In the genomic region with DNA sequence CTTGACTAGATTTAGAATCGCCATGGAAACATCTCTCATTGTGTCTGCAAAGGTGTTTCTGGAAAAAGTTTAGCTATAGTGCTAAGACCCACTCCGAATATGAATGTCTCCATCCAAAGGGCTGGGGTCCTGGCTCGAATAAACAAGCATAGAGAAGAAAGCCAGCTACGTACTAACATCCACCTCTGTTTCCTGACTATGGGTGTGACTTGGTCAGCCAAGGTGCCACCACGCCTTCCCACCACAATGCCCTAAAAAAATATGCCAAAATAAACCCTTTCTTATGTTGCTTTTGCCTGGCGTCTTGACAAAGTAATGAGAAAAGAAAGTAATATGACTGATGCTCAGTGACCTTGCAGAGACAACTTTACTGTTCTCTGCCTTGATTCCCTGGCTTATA, we compare ENCODE assay signal across 35 mouse cellular contexts. TPM values are rescaled to one million over a fixed set of nuclear protein-coding genes. Genes with fewer than 3 reads are reported as not detected.
"Had no signal": no experiment of that assay in that cellular context is flagged by ENCODE, and none has a peak within 500 bp of the region (broad histone marks: within the 10 kb centered on the region; RNA-seq: fewer than 3 reads in every experiment).

No protein-coding gene starts in this region.

- H3K27ac ChIP-seq: heart, embryonic 10.5 days; hindbrain, embryonic 13.5 days; hindbrain, embryonic 15.5 days; hindbrain, postnatal 0 days; layer of hippocampus, adult 2 months; left cerebral cortex, adult 2 months; limb, embryonic 10.5 days; limb, embryonic 12.5 days; liver, embryonic 13.5 days; liver, embryonic 15.5 days had no signal

- H3K4me3 ChIP-seq: heart, embryonic 10.5 days; heart, embryonic 12.5 days; hindbrain, embryonic 13.5 days; hindbrain, embryonic 15.5 days; layer of hippocampus, adult 2 months; left cerebral cortex, adult 2 months; limb, embryonic 10.5 days; limb, embryonic 12.5 days; liver, embryonic 13.5 days; liver, embryonic 15.5 days had no signal

- H3K36me3 ChIP-seq: heart, embryonic 10.5 days; heart, embryonic 12.5 days; hindbrain, embryonic 13.5 days; hindbrain, embryonic 15.5 days; limb, embryonic 10.5 days; limb, embryonic 12.5 days; liver, embryonic 13.5 days; liver, embryonic 15.5 days had no signal

- DNase-seq: gastrocnemius, postnatal 14 days; gastrocnemius, postnatal 36 days; heart, adult 18-20 months; heart, postnatal 10 days; kidney, adult 18-20 months; kidney, adult 8-10 months; kidney, postnatal 10 days; kidney, postnatal 25 days; kidney, postnatal 4 days; liver, embryonic 13.5 days had no signal

RNA-seq across cellular contexts. Expression of gene Fcgr2b, which starts 3.9 kb away (rescaled TPM):
- polyA plus RNA-seq: heart, embryonic 10.5 days had no signal

RNA-seq across cellular contexts. Expression of gene Fcrla, which starts 45.1 kb away (rescaled TPM):
- total RNA-seq: gastrocnemius, adult 18-20 months; gastrocnemius, adult 8-10 months; hindbrain, postnatal 0 days; layer of hippocampus, adult 2 months; layer of hippocampus, postnatal 10 days; layer of hippocampus, postnatal 25 days; left cerebral cortex, adult 2 months; left cerebral cortex, postnatal 14 days; left cerebral cortex, postnatal 36 days had no signal
- polyA plus RNA-seq: hindbrain, embryonic 11.5 days; hindbrain, embryonic 13.5 days; hindbrain, embryonic 15.5 days; hindbrain, postnatal 0 days; intestine, embryonic 14.5 days; intestine, embryonic 16.5 days; kidney, embryonic 14.5 days; kidney, embryonic 16.5 days; limb, embryonic 10.5 days; limb, embryonic 12.5 days had no signal

RNA-seq across cellular contexts. Expression of gene Fcgr4, which starts 46.2 kb away (rescaled TPM):
- total RNA-seq: gastrocnemius, adult 18-20 months; gastrocnemius, adult 8-10 months; gastrocnemius, postnatal 14 days; gastrocnemius, postnatal 36 days; heart, postnatal 10 days; hindbrain, postnatal 0 days; layer of hippocampus, adult 2 months; layer of hippocampus, postnatal 10 days; left cerebral cortex, postnatal 14 days; left cerebral cortex, postnatal 36 days had no signal
- polyA plus RNA-seq: limb, embryonic 10.5 days had no signal

RNA-seq across cellular contexts. Expression of gene Fcrlb, which starts 59.8 kb away (rescaled TPM):
- total RNA-seq: gastrocnemius, adult 18-20 months; gastrocnemius, adult 8-10 months; gastrocnemius, postnatal 14 days; gastrocnemius, postnatal 36 days; heart, adult 18-20 months; heart, adult 8-10 months; heart, postnatal 10 days; heart, postnatal 25 days; hematopoietic stem cell, adult 5-6 weeks had no signal
- polyA plus RNA-seq: heart, embryonic 10.5 days; heart, embryonic 12.5 days; hindbrain, embryonic 11.5 days; intestine, embryonic 14.5 days; kidney, embryonic 14.5 days; limb, embryonic 10.5 days; limb, embryonic 12.5 days; liver, embryonic 11.5 days; liver, embryonic 13.5 days had no signal
